Mouse (Mus musculus) lung, adult 2 months (tissue): ENCODE data around the gene Thoc5.

ENCODE experiments used
- CTCF ChIP-seq: fragments of 200-500 bp; IDR thresholded peaks from 2 replicates; pipeline ENCODE4 v1.5.1; 2011; ENCODE audit warnings: mild to moderate bottlenecking, low read length, control low read depth; ENCODE audit not compliant: insufficient read depth
- POLR2A ChIP-seq: fragments of 200-500 bp; IDR thresholded peaks from 2 replicates; pipeline ENCODE4 v1.6.1; 2011; ENCODE audit warnings: low read depth, mild to moderate bottlenecking, control low read depth, low read length, borderline replicate concordance; ENCODE audit errors: extremely low read depth

DNA sequence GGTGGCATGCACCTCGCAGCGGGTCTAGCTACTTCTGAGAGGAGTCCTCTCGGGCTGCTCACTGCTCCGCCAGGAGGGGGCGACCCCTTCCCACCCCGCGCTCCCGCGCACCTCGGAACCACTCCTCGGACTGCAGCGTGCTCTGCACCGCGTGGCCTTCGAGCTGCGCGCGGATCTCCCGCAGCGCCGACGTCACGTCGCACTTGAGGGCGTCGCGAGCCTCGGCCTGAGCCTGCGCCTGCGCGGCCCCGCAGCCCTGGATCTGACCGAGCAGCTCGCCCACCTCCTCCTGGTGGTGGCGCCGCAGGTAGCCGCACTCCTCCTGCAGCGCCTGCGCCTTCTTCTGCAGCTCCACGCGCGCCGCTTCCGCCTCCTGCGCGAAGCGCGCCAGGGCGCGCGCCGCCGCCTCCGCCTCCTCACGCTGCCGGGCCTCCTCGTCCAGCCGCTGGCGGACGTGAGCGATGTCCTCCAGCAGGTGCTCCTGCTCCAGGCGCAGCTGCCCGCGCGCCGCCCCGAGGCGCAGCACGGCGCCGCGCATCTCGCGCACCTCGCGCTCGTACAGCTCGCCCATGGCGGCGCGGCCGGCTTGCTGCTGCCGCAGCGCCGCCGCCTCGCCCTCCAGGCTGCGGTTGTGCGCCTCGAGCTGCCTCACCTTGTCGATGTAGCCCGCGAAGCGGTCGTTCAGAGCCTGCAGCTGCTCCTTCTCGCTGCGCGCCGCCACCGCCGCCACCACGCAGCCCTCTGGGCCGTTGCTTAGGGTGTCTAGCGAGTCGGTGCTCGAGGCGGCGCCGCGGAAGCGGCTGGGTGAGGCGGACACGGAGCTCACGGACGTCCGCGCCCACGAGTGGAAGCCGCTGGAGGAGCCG, 52.1 kb downstream of the Thoc5 start:
- TF ChIP-seq CTCF (no peak), POLR2A (no peak)
